Mouse (Mus musculus) forebrain, embryonic 11.5 days (tissue): ENCODE measurements at regions not wholly inside any gene's neighbourhood (a gene's known extent, or its start where the extent isn't known, plus 50 kb on each side); places are given as distances from the start of the nearest gene placed in this dataset.

Source experiments
- ATAC-seq: fragments of 200-750 bp; cut with Nextera tagmentation; replicated peaks from 2 replicates; pipeline ENCODE4 v1.8.0; 2017; ENCODE audit warnings: moderate TSS enrichment; ENCODE audit not compliant: low FRiP score
- DNase-seq: peaks from one replicate; pipeline ENCODE4 v3.0.0-alpha.2; 2017; ENCODE audit warnings: low spot score
- H3K27ac ChIP-seq: fragments of 300-500 bp; sonication (generic); 2 replicates; pipeline ENCODE4 v1.5.1; 2014; ENCODE audit warnings: low read depth, low read length
- H3K27me3 ChIP-seq: fragments of 300-500 bp; sonication (generic); 2 replicates; pipeline ENCODE4 v1.6.1; 2014; ENCODE audit warnings: mild to moderate bottlenecking, low read length, mixed read lengths; ENCODE audit not compliant: control insufficient read depth, insufficient read depth
- H3K36me3 ChIP-seq: fragments of 300-500 bp; sonication (generic); 2 replicates; pipeline ENCODE4 v1.6.1; 2014; ENCODE audit warnings: mild to moderate bottlenecking, low read length, moderate library complexity, mixed read lengths; ENCODE audit not compliant: control insufficient read depth, insufficient read depth
- H3K4me1 ChIP-seq: fragments of 300-500 bp; sonication (generic); replicated peaks from 2 replicates; pipeline ENCODE4 v1.6.1; 2014; ENCODE audit warnings: low read length, mixed read lengths; ENCODE audit not compliant: control insufficient read depth, insufficient read depth
- H3K4me2 ChIP-seq: fragments of 300-500 bp; sonication (generic); 2 replicates; pipeline ENCODE4 v1.6.1; 2014; ENCODE audit warnings: low read depth, mild to moderate bottlenecking, low read length, moderate library complexity, mixed read lengths; ENCODE audit not compliant: severe bottlenecking
- H3K4me3 ChIP-seq: fragments of 300-500 bp; sonication (generic); 2 replicates; pipeline ENCODE4 v1.5.1; 2014; ENCODE audit warnings: low read depth, low read length
- H3K9ac ChIP-seq: fragments of 300-500 bp; sonication (generic); 2 replicates; pipeline ENCODE4 v1.6.1; 2014; ENCODE audit warnings: low read length
- H3K9me3 ChIP-seq: fragments of 300-500 bp; sonication (generic); 2 replicates; pipeline ENCODE4 v1.6.1; 2016; ENCODE audit warnings: low read length, mixed read lengths; ENCODE audit not compliant: control insufficient read depth
- WGBS: fragments of 180-500 bp; shearing (Covaris S2); extraction: QIAGEN DNeasy Blood & Tissue Kit; methylation state at CpG from one replicate; pipeline ENCODE4 v1.1.7; 2014; 5-methylcytosine and 5-hydroxymethylcytosine counted together

DNA sequence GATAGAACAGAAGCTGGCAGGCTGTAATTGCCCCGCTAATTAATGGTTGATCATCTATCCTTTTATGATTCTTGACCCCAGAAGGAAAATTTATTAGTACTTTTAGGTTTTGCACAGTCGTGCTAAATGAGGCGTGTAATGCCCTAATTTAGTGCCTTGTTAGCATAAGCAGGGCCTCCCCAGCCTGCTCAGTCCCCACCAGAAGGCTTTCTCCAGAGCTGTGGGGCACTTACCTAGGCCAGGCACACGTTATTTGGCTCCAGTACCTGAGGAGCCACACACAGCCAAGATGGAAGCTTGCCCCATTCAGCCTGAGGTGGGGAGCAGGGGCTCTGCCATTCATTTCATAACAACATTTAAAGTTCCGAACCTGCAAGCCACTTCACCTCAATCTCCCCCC is 146.0 kb downstream of the Opa1 start:
- 38% methylated on average over 5 of the region's 5 CpGs for WGBS
- Histone ChIP-seq H3K9ac (no peak overlapping the region), H3K4me3 (no peak overlapping the region), H3K27ac (no peak overlapping the region), H3K9me3 (no peaks in the 10 kb centered on the region), H3K36me3 (no peaks in the 10 kb centered on the region), H3K4me2 (no peak overlapping the region), H3K4me1 (peaks cover 18% of the 10 kb centered on the region), H3K27me3 (peaks cover 76% of the 10 kb centered on the region)
- ATAC-seq (no peak), DNase-seq (no peak)

DNA sequence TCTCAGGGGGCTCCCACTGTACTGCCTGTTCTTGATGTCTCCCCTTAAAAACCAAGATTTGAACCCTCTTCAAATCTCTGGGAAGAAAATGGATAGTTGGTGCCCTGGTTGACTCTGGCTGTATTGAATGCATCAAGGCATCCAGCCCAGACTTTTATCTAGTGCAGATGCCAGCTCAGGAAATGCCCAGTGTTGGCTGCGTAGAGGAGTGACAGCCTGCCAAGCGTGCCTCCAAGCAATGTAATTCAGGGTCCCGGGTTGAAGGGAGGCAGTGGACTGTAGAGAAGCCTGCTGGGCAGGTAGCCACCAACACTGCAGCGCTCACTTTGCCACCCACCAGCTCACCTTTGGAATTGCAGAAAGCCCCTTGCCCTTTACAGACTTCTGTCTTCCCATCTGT is 146.4 kb downstream of the Opa1 start:
- Histone ChIP-seq H3K27me3 (peaks cover 77% of the 10 kb centered on the region), H3K4me1 (peaks cover 14% of the 10 kb centered on the region), H3K9me3 (no peaks in the 10 kb centered on the region), H3K36me3 (no peaks in the 10 kb centered on the region), H3K27ac (no peak overlapping the region), H3K4me2 (no peak overlapping the region), H3K4me3 (no peak overlapping the region), H3K9ac (no peak overlapping the region)
- DNase-seq = no peak
- no peak for ATAC-seq
- WGBS = 56% methylated on average over 4 of the region's 4 CpGs

DNA sequence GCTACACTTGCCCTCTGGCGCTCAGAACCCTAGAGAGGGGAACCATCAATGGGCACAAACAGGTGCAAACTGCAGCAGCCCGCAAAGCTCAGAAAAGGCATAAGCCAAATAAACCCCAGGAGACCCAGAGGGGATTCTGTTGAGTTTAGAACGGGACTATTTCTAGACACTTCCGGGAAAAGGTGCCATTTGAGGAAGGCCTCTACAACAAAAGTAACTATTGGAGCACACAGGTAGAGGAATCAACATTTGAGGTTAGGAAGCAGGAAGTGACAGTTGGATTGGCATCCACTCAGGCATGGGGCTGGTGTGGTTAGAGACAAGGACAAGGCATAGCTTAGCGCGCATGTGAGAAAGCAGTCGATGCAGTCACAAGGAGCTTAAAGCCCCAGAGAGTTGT is 148.3 kb downstream of the Opa1 start:
- no peaks in the 10 kb centered on the region for H3K9me3 ChIP-seq
- no peak overlapping the region for H3K4me2 ChIP-seq
- H3K36me3 ChIP-seq = no peaks in the 10 kb centered on the region
- H3K4me3 ChIP-seq = no peak overlapping the region
- DNase-seq = no peak
- peaks cover 9% of the 10 kb centered on the region for H3K4me1 ChIP-seq
- H3K9ac ChIP-seq = no peak overlapping the region
- 85% methylated on average over 7 of the region's 7 CpGs for WGBS
- peaks cover 62% of the 10 kb centered on the region for H3K27me3 ChIP-seq
- H3K27ac ChIP-seq = no peak overlapping the region
- no peak for ATAC-seq

GRCm38 (mm10) chr16:29728769-29729481 is 149.8 kb downstream of the Opa1 start:
- Histone ChIP-seq H3K27ac (no peak overlapping the region), H3K27me3 (peaks cover 61% of the 10 kb centered on the region), H3K36me3 (no peaks in the 10 kb centered on the region), H3K9me3 (no peaks in the 10 kb centered on the region), H3K4me2 (no peak overlapping the region), H3K9ac (no peak overlapping the region), H3K4me1 (peaks cover 9% of the 10 kb centered on the region), H3K4me3 (no peak overlapping the region)
- WGBS = 22% methylated on average over 10 of the region's 10 CpGs
- ATAC-seq (peak; percentile 64), DNase-seq (peak; percentile 90)

DNA sequence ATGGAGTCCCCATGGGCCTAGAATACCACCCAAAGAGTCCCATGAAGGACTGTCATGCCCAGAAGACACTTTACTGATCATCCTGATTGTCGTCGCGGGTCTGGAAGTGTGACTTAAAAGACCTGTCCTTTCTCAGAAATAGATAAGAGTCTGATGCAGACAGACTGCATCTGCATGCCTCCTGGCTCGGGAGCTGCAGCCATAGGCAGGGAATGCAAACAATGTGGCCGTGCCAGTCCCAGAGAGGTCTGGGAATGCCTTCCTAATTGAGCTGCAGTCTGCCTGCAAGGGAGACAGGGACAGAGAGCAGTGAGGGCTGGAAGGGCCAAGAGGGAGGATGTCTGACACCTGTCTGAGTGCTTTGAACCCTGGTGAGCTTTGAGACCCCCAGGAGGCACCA is 150.9 kb downstream of the Opa1 start:
- WGBS = 35% methylated on average over 5 of the region's 5 CpGs
- DNase-seq (peak; percentile 58), ATAC-seq (no peak)
- no peak overlapping the region for H3K9ac ChIP-seq
- H3K4me1 ChIP-seq = peaks cover 18% of the 10 kb centered on the region
- H3K36me3 ChIP-seq = no peaks in the 10 kb centered on the region
- H3K27me3 ChIP-seq = peaks cover 56% of the 10 kb centered on the region
- no peaks in the 10 kb centered on the region for H3K9me3 ChIP-seq
- H3K4me3 ChIP-seq = no peak overlapping the region
- no peak overlapping the region for H3K27ac ChIP-seq
- H3K4me2 ChIP-seq = no peak overlapping the region

DNA sequence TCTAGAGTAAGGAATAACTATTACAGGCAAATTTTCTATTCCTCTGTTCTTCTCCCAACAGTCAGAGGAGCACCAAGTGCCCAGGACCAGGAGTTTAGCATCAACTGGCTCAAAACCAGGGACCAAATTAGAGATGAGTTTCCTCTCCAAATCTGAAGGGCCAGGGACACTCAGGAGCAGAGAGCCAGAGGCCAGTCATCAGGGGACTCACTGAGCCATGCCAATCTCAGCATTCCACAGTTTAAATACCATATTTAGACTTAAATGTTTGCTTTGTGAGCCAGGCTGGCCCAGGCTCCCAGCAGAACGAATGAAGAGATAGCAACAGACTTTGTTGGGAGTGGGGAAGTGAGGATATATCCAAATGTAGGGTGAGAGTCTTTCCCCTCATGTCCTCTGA is 153.8 kb downstream of the Opa1 start:
- Histone ChIP-seq H3K9ac (no peak overlapping the region), H3K4me1 (peaks cover 17% of the 10 kb centered on the region), H3K9me3 (no peaks in the 10 kb centered on the region), H3K4me3 (no peak overlapping the region), H3K36me3 (no peaks in the 10 kb centered on the region), H3K27ac (no peak overlapping the region), H3K4me2 (no peak overlapping the region), H3K27me3 (peaks cover 35% of the 10 kb centered on the region)
- ATAC-seq (no peak), DNase-seq (peak; percentile 44)
- 69% methylated on average over 1 of the region's 1 CpGs for WGBS

- H3K9me3 ChIP-seq = no peaks in the 10 kb centered on the region
- H3K4me3 ChIP-seq = no peak overlapping the region
- no peaks in the 10 kb centered on the region for H3K36me3 ChIP-seq
- no peak overlapping the region for H3K27ac ChIP-seq
- DNase-seq (no peak), ATAC-seq (no peak)
- H3K27me3 ChIP-seq = peaks cover 30% of the 10 kb centered on the region
- peaks cover 17% of the 10 kb centered on the region for H3K4me1 ChIP-seq
- WGBS = 85% methylated on average over 10 of the region's 10 CpGs
- no peak overlapping the region for H3K4me2 ChIP-seq
- no peak overlapping the region for H3K9ac ChIP-seq
These were observed 154.7 kb downstream of the Opa1 start for GRCm38 (mm10) chr16:29733847-29734246.

DNA sequence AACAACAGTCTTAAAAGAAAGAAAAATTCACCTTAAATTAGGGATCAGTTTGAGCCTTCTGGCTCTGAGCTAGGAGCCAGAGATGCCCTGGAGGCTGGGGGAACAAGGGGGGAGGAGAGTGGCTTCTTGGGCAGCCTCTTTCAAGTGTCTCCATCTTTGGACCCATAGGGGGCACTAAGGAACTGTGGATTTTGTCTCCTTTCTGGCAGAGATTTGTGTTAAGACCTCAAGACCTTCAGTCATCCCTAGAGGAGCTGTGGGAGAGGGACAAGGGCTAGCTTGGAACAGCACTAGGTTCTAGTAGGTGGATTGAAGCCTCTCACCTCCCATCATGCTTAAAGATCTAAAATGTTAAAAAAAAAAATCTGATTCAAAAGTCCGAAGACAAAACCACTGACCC is 155.2 kb downstream of the Opa1 start:
- H3K4me3 ChIP-seq = no peak overlapping the region
- WGBS = 13% methylated on average over 1 of the region's 1 CpGs
- H3K36me3 ChIP-seq = no peaks in the 10 kb centered on the region
- peaks cover 14% of the 10 kb centered on the region for H3K4me1 ChIP-seq
- no peak overlapping the region for H3K27ac ChIP-seq
- H3K9ac ChIP-seq = no peak overlapping the region
- H3K4me2 ChIP-seq = peak overlapping the region; percentile 28; the same call in 1 of the 2 replicates
- peaks cover 30% of the 10 kb centered on the region for H3K27me3 ChIP-seq
- no peaks in the 10 kb centered on the region for H3K9me3 ChIP-seq
- ATAC-seq (peak; percentile 70), DNase-seq (peak; percentile 69)

DNA sequence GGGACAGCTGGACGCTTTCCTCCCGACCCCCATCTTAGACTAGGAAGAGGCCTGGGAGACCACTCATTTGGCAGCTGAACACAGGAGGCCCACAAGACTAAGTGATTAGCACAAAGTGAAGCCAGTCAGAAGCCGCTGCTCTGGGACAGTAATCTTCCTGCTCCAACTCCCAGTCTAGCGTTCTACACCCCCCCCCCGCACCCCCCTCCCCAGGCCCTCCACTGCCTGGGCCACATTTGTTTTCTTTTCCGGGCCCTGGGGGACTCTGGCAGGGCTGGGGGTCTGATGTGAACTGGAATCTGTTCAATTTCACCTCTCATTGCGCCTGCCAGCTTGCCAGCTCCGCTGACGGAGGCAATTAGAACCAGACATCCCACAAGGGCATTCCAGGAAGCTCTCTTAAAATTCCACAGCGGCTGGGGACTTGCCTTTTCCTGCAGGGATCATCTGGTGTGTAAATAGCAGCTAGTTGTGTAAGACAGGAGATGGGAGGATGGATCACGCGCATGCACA is 155.7 kb downstream of the Opa1 start:
- Histone ChIP-seq H3K36me3 (no peaks in the 10 kb centered on the region), H3K9me3 (no peaks in the 10 kb centered on the region), H3K4me1 (peaks cover 14% of the 10 kb centered on the region), H3K9ac (0 out of 2 replicates have a peak overlapping the region, but pooled peaks have one; percentile 4), H3K4me3 (no peak overlapping the region), H3K27me3 (peaks cover 28% of the 10 kb centered on the region), H3K27ac (no peak overlapping the region), H3K4me2 (peak overlapping the region; percentile 28; the same call in 1 of the 2 replicates)
- WGBS = 10% methylated on average over 12 of the region's 12 CpGs
- ATAC-seq = peak; percentile 66
- DNase-seq = peak; percentile 75
